Mouse (Mus musculus): ENCODE data around the gene Clta. TPM values are rescaled to one million over a fixed set of nuclear protein-coding genes. Genes with fewer than 3 reads are reported as not detected.

The Clta gene
- total and polyA plus RNA-seq, 3 experiments, result 64.6 to 78.6 (median 75.8) TPM

DNA sequence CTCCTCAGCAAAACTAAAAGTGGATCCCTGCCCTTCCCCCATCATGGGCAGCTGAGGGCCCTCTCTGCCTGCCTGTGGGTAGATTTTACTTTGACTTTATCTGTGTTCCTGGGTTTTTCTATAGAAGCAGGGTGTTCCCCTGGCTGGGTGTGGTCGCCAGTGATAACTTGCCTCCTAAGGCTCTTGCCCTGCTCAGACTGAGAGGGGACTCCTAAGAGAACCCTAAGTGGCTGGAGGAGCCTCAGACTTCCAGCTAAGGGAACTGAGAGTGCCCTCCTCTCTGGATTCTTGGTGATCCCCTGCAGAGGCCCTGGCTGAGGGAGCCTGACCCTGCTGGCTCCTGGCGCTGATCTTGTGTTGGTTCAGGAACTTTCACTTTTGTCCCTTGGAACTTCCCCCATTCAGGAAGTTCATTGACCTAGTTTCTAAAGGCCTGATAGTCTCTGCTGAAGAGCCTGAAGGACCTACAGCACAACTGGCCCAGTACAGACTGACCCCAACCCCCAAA lies 39.9 kb upstream of the Clta start:
- Histone ChIP-seq H3K9ac (ENCODE audit: low read depth, low read length) (no peak overlapping the region), H3K4me1 (ENCODE audit: control insufficient read depth, insufficient read depth, low read length) (peaks cover 7% of the 10 kb centered on the region), H3K4me3 (no peak overlapping the region), H3K36me3 (ENCODE audit: control insufficient read depth, insufficient read depth, low read length) (no peaks in the 10 kb centered on the region), H3K27ac (peak overlapping the region; percentile 34), H3K79me2 (replicated peaks; ENCODE audit: control insufficient read depth, insufficient read depth, low read length) (no peaks in the 10 kb centered on the region), H3K27me3 (ENCODE audit: control insufficient read depth, insufficient read depth, low read length) (no peaks in the 10 kb centered on the region)
- peak in 1 of 2 experiments; percentile 46 for DNase-seq
- WGBS, result 39% methylated on average over 2 of the region's 2 CpGs
- TF ChIP-seq EP300 (IDR thresholded peaks at IDR 0.05; ENCODE audit: insufficient read depth, low read depth, low read length) (no peak), POLR2A (IDR thresholded peaks at IDR 0.05; ENCODE audit: insufficient read depth, low read depth, low read length) (no peak), CTCF (IDR thresholded peaks at IDR 0.05) (no peak)
- intact Hi-C loops (cut with DNase I), result loop anchor here (5.0 kb wide), 1 partner anchor 37 kb away; no protein-coding TSS in a partner anchor

DNA sequence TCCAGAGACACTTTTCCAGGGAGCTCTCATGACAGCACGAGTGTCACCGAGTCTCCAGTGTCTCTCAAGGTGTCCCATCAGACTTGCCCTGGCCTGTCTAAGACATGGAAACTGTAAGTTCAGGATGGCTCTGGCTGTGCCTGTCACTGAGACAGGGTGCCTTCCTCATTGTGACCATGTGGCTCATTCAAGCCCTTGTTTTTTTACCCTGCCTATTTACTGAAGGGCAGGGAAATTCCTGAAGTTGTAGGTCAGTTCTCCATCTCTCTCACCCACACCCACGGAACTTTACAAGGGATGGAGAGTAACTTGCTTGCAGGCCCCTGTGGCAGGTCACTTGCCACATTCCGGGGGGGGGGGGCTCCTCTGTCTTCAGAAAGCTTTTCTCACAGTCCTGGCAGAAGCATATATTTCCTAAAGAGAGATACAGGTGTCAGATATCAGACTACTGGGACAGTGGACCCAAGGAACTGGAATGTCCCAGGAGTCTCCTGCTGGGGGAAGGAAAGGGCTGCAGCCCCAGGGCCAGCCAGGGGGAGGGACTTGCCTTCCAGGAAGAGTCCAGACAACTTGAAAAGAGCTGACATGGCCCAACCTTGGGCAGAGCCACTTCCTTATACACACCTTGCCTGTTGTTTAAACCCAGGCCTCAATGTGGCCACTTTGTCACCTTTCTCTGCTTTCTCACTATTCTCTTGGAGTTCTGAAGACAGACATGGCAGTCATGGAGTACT lies 39.1 kb upstream of the Clta start:
- 41% methylated on average over 4 of the region's 4 CpGs for WGBS
- Histone ChIP-seq H3K36me3 (ENCODE audit: control insufficient read depth, insufficient read depth, low read length) (no peaks in the 10 kb centered on the region), H3K4me3 (no peak overlapping the region), H3K79me2 (replicated peaks; ENCODE audit: control insufficient read depth, insufficient read depth, low read length) (no peaks in the 10 kb centered on the region), H3K27ac (peak overlapping the region; percentile 5; the same call in 1 of the 2 replicates), H3K27me3 (ENCODE audit: control insufficient read depth, insufficient read depth, low read length) (no peaks in the 10 kb centered on the region), H3K9ac (ENCODE audit: low read depth, low read length) (no peak overlapping the region), H3K4me1 (ENCODE audit: control insufficient read depth, insufficient read depth, low read length) (peaks cover 7% of the 10 kb centered on the region)
- no peak for DNase-seq
- TF ChIP-seq POLR2A (IDR thresholded peaks at IDR 0.05; ENCODE audit: insufficient read depth, low read depth, low read length), result no peak
- no peak for TF ChIP-seq EP300 (IDR thresholded peaks at IDR 0.05; ENCODE audit: insufficient read depth, low read depth, low read length)
- TF ChIP-seq CTCF (IDR thresholded peaks at IDR 0.05), result no peak
- intact Hi-C loops (cut with DNase I), result loop anchor here (5.0 kb wide), 1 partner anchor 38 kb away; no protein-coding TSS in a partner anchor

DNA sequence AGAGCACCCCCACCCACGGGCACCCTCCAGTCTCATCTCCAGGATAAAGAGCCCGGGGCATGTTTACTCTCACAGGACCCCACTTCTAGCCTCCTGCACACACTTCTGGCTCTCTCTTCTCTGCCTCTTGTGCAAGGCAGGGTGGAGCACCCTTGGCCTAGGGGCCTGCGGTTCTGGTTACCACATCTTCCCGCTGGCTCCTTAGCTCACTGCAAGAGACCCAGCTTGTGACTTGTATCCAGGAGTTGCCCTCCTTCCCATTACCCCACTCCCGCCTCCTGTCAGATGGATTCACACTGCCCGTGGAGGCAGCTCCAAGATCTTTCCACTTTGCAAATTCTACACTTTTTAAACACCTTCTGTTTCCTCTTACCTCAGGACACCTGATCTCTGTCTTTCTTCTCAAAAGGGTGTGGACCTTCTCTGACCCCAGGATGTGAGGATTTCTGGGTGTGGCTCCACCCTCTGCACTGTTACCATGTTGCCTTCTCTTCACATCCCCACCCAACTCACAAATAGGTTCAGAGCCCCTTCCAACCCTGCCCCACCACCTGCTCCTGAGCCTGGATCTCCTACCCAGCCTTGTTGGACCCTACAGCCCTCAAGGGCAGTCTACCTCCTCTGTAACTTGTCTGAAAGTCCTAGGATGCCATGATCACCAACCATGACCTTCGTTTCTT lies 38.3 kb upstream of the Clta start:
- Histone ChIP-seq H3K27me3 (ENCODE audit: control insufficient read depth, insufficient read depth, low read length) (no peaks in the 10 kb centered on the region), H3K27ac (no peak overlapping the region), H3K4me1 (ENCODE audit: control insufficient read depth, insufficient read depth, low read length) (peaks cover 7% of the 10 kb centered on the region)

DNA sequence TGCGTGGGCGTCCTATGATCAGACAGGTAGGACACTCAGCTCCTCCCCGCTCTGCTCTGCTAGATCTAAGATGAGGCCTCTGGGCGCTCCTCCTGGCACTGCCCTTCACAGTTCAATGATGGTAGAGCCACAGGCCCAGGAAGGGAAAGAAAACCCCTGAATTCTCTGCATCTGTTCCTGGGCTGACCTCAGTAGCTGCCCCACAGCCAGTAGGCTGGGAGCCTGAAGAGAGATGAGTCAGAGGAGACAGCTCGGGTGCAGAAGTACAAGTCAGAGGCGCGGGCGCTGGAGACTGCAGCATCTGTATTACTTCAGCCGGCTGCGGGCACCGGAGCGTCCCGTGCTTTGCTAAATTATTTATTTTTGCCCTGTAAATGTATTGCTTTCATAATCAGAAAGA lies 35.6 kb upstream of the Clta start:
- no peak overlapping the region for H3K9ac ChIP-seq (ENCODE audit: low read depth, low read length)
- 72% methylated on average over 13 of the region's 13 CpGs for WGBS
- peaks cover 14% of the 10 kb centered on the region for H3K4me1 ChIP-seq (ENCODE audit: control insufficient read depth, insufficient read depth, low read length)
- intact Hi-C loops (cut with DNase I), result no loop called here
- no peaks in the 10 kb centered on the region for H3K36me3 ChIP-seq (ENCODE audit: control insufficient read depth, insufficient read depth, low read length)
- no peaks in the 10 kb centered on the region for H3K79me2 ChIP-seq (replicated peaks; ENCODE audit: control insufficient read depth, insufficient read depth, low read length)
- DNase-seq, result peak; percentile 73 to 79
- H3K27me3 ChIP-seq (ENCODE audit: control insufficient read depth, insufficient read depth, low read length), result no peaks in the 10 kb centered on the region
- TF ChIP-seq CTCF (IDR thresholded peaks at IDR 0.05) (no peak), EP300 (IDR thresholded peaks at IDR 0.05; ENCODE audit: insufficient read depth, low read depth, low read length) (no peak)
- H3K27ac ChIP-seq, result no peak overlapping the region; the same call in 1 of the 2 replicates
- no peak overlapping the region for H3K4me3 ChIP-seq

More for the DNA sequence above, 38.3 kb upstream of the Clta start:
- no peak overlapping the region for H3K9ac ChIP-seq (ENCODE audit: low read depth, low read length)
- peak in 1 of 2 experiments; percentile 52 for DNase-seq
- no peak overlapping the region for H3K4me3 ChIP-seq
- WGBS, result 85% methylated on average over 7 of the region's 7 CpGs
- TF ChIP-seq CTCF (IDR thresholded peaks at IDR 0.05) (no peak), POLR2A (IDR thresholded peaks at IDR 0.05; ENCODE audit: insufficient read depth, low read depth, low read length) (no peak), EP300 (IDR thresholded peaks at IDR 0.05; ENCODE audit: insufficient read depth, low read depth, low read length) (no peak)
- H3K79me2 ChIP-seq (replicated peaks; ENCODE audit: control insufficient read depth, insufficient read depth, low read length), result no peaks in the 10 kb centered on the region
- intact Hi-C loops (cut with DNase I), result no loop called here
- no peaks in the 10 kb centered on the region for H3K36me3 ChIP-seq (ENCODE audit: control insufficient read depth, insufficient read depth, low read length)

DNA sequence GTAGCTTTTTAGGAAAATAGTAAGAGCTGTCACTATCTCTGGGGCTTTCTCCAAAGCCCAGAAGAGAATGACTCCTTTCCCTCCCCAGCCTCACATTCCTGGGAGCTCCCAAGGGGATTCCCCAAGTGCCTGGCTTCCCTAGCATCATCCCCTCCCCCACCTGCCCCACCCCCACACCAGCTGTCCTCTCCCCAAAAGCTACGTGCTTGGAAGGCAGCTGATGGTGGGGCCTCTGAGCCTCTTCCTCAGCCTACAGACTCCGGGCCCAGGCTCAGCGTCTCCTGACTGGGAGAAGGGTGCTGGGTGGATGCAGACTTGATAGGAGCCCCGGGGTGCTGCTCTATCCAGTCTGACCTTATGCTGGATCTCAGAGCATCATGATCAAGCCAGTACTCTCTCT lies 34.9 kb upstream of the Clta start:
- H3K27me3 ChIP-seq (ENCODE audit: control insufficient read depth, insufficient read depth, low read length), result no peaks in the 10 kb centered on the region
- H3K36me3 ChIP-seq (ENCODE audit: control insufficient read depth, insufficient read depth, low read length), result no peaks in the 10 kb centered on the region
- H3K27ac ChIP-seq, result no peak overlapping the region
- 46% methylated on average over 4 of the region's 4 CpGs for WGBS
- no peak for TF ChIP-seq CTCF (IDR thresholded peaks at IDR 0.05)
- TF ChIP-seq POLR2A (IDR thresholded peaks at IDR 0.05; ENCODE audit: insufficient read depth, low read depth, low read length), result no peak
- no peak for TF ChIP-seq EP300 (IDR thresholded peaks at IDR 0.05; ENCODE audit: insufficient read depth, low read depth, low read length)
- H3K9ac ChIP-seq (ENCODE audit: low read depth, low read length), result no peak overlapping the region
- intact Hi-C loops (cut with DNase I), result no loop called here
- no peaks in the 10 kb centered on the region for H3K79me2 ChIP-seq (replicated peaks; ENCODE audit: control insufficient read depth, insufficient read depth, low read length)
- no peak for DNase-seq
- no peak overlapping the region for H3K4me3 ChIP-seq
- H3K4me1 ChIP-seq (ENCODE audit: control insufficient read depth, insufficient read depth, low read length), result peaks cover 10% of the 10 kb centered on the region

Data from heart, adult 2 months (tissue).